In genomic region chr13:43729617-43730016, GRCm38 (mm10) we compare ENCODE assay signal across 26 mouse cellular contexts.
"Had no signal": no experiment of that assay in that cellular context is flagged by ENCODE, and none has a peak within 500 bp of the region (broad histone marks: within the 10 kb centered on the region; RNA-seq: fewer than 3 reads in every experiment).

No protein-coding gene starts in this region.

- DNase-seq: gastrocnemius, postnatal 14 days; gastrocnemius, postnatal 36 days; heart, adult 11 months; heart, adult 2 months; heart, postnatal 14 days; heart, postnatal 36 days; kidney, adult 11 months; kidney, adult 2 months; kidney, adult 9 months; kidney, postnatal 14 days; kidney, postnatal 36 days; liver; liver, embryonic 13.5 days; liver, postnatal 0 days had no signal

- H3K4me3 ChIP-seq: heart, adult 2 months; heart, embryonic 13.5 days; heart, embryonic 15.5 days; hindbrain, embryonic 13.5 days; hindbrain, embryonic 15.5 days; kidney, embryonic 15.5 days; layer of hippocampus, adult 2 months; left cerebral cortex, adult 2 months; limb, embryonic 10.5 days; limb, embryonic 12.5 days; liver, embryonic 13.5 days; liver, embryonic 15.5 days had no signal

- H3K27me3 ChIP-seq: heart, embryonic 13.5 days; heart, embryonic 15.5 days; hindbrain, embryonic 13.5 days; hindbrain, embryonic 15.5 days; kidney, embryonic 15.5 days; limb, embryonic 12.5 days; liver, embryonic 13.5 days; liver, embryonic 15.5 days had no signal

- H3K27ac ChIP-seq: heart, adult 2 months; heart, embryonic 13.5 days; heart, embryonic 15.5 days; hindbrain, embryonic 13.5 days; hindbrain, embryonic 15.5 days; hindbrain, postnatal 0 days; kidney, embryonic 15.5 days; kidney, postnatal 0 days; layer of hippocampus, adult 2 months; left cerebral cortex, adult 2 months; limb, embryonic 10.5 days; limb, embryonic 12.5 days; liver, embryonic 13.5 days; liver, embryonic 15.5 days had no signal

- H3K4me1 ChIP-seq: limb, embryonic 10.5 days; limb, embryonic 12.5 days; liver, embryonic 13.5 days; liver, embryonic 15.5 days had no signal
